Mouse (Mus musculus) limb, embryonic 13.5 days (tissue): ENCODE measurements around the gene Lig1. TPM values are rescaled to one million over a fixed set of nuclear protein-coding genes. Genes with fewer than 3 reads are reported as not detected.

ENCODE experiments used
- ATAC-seq: fragments of 200-750 bp; cut with Nextera tagmentation; 2 replicates; pipeline ENCODE4 v1.8.0; 2017; ENCODE audit warnings: low read depth, moderate number of reproducible peaks, moderate TSS enrichment; ENCODE audit not compliant: low FRiP score
- H3K27ac ChIP-seq: fragments of 300-500 bp; sonication (generic); 2 replicates; pipeline ENCODE4 v1.5.1; 2015; ENCODE audit warnings: inconsistent platforms, mild to moderate bottlenecking, moderate library complexity
- H3K27me3 ChIP-seq: fragments of 300-500 bp; sonication (generic); 2 replicates; pipeline ENCODE4 v1.6.1; 2015; ENCODE audit warnings: mild to moderate bottlenecking, inconsistent platforms
- H3K36me3 ChIP-seq: fragments of 300-500 bp; sonication (generic); 2 replicates; pipeline ENCODE4 v1.6.1; 2015; ENCODE audit warnings: inconsistent platforms, mild to moderate bottlenecking, moderate library complexity
- H3K4me1 ChIP-seq: fragments of 300-500 bp; sonication (generic); 2 replicates; pipeline ENCODE4 v1.6.1; 2015; ENCODE audit warnings: inconsistent platforms
- H3K4me2 ChIP-seq: fragments of 300-500 bp; sonication (generic); replicated peaks from 2 replicates; pipeline ENCODE4 v1.6.1; 2015; ENCODE audit warnings: inconsistent platforms, mild to moderate bottlenecking, moderate library complexity
- H3K4me3 ChIP-seq: fragments of 300-500 bp; sonication (generic); 2 replicates; pipeline ENCODE4 v1.5.1; 2015; ENCODE audit warnings: moderate library complexity, mild to moderate bottlenecking, inconsistent platforms
- H3K9ac ChIP-seq: fragments of 300-500 bp; sonication (generic); 2 replicates; pipeline ENCODE4 v1.6.1; 2015; ENCODE audit warnings: mild to moderate bottlenecking, inconsistent platforms
- H3K9me3 ChIP-seq: fragments of 300-500 bp; sonication (generic); 2 replicates; pipeline ENCODE4 v1.6.1; 2016; ENCODE audit warnings: inconsistent platforms
- WGBS: fragments of 180-500 bp; shearing (Covaris S2); methylation state at CpG from one replicate; pipeline ENCODE4 v1.1.7; 2015; 5-methylcytosine and 5-hydroxymethylcytosine counted together
- polyA plus RNA-seq: library from polyadenylated mRNA; unstranded; fragments of >200 nt; fragmentation: Nextera tagmentation; extraction: Ambion mirVana; gene quantifications from 2 replicates; pipeline ENCODE4 v1.2.1, GENCODE M21; 2015

The Lig1 gene
- polyA plus RNA-seq, 1 experiment from 2014 or later: 116 TPM

GRCm38 (mm10) chr7:13314095-13314597 is 37.1 kb downstream of the Lig1 start:
- 82% methylated on average over 5 of the region's 5 CpGs for WGBS
- H3K9ac ChIP-seq: no peak overlapping the region
- H3K4me1 ChIP-seq: no peaks in the 10 kb centered on the region
- no peak overlapping the region for H3K27ac ChIP-seq
- no peak overlapping the region for H3K4me2 ChIP-seq
- no peak for ATAC-seq
- H3K27me3 ChIP-seq: no peaks in the 10 kb centered on the region
- no peaks in the 10 kb centered on the region for H3K9me3 ChIP-seq
- H3K36me3 ChIP-seq: peaks cover 50% of the 10 kb centered on the region
- H3K4me3 ChIP-seq: no peak overlapping the region

DNA sequence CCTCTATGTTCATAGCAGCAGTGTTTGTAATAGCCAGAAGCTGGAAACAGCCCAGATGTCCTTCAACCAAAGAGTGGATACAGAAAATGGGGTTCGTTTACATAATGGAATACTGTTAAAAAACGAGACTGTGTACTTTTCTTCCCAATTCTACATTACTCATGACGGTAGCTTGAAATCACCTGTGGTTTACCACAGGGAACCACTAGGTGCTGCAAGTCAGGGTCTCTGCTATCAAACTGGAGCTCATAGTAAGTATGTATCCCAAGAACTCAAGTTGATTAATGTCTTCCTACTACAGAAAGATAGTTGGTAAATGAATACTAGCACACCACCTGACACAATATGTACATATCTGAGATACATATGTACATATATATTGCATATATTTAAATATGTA is 44.3 kb downstream of the Lig1 start:
- Histone ChIP-seq H3K4me1 (no peaks in the 10 kb centered on the region), H3K4me3 (no peak overlapping the region), H3K27ac (no peak overlapping the region), H3K36me3 (no peaks in the 10 kb centered on the region), H3K27me3 (no peaks in the 10 kb centered on the region), H3K4me2 (no peak overlapping the region), H3K9me3 (no peaks in the 10 kb centered on the region), H3K9ac (no peak overlapping the region)
- ATAC-seq: no peak
- WGBS: 90% methylated on average over 3 of the region's 3 CpGs

DNA sequence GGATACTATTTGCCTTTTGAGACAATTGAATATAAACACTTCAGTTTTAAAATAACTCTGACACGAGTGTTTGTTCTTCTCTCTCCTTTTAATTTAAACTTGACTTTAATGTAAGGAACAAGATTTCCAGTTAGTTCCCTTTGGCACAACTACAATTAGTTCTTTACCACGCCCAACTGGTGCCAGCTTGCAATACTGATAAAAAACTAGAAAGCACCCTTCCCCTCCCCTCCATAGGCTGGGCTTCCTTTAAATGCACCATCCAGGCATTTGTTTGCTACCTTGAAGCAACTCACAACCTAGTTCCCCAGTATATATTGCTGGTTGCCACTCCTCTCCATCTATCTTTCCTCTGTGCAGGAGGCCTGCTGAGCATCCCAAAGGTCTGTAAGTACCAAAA is 47.2 kb downstream of the Lig1 start, which contains the start of gene Pla2g4c:
Gene Pla2g4c, plus strand, starts transcription at position 340 of the 400 bp plus-strand sequence.
- Histone ChIP-seq H3K4me2 (no peak within 1 kb of the TSS), H3K4me3 (no peak within 1 kb of the TSS), H3K27ac (no peak within 1 kb of the TSS), H3K4me1 (no peaks in the 10 kb centered on the region), H3K9ac (no peak within 1 kb of the TSS), H3K9me3 (no peaks in the 10 kb centered on the region), H3K27me3 (no peaks in the 10 kb centered on the region), H3K36me3 (no peaks in the 10 kb centered on the region)
- 85% methylated on average over 2 of the region's 2 CpGs for WGBS
- no peak for ATAC-seq

- Histone ChIP-seq H3K4me2 (no peak overlapping the region), H3K4me3 (no peak overlapping the region), H3K9me3 (no peaks in the 10 kb centered on the region), H3K27me3 (no peaks in the 10 kb centered on the region), H3K9ac (no peak overlapping the region), H3K27ac (no peak overlapping the region), H3K4me1 (no peaks in the 10 kb centered on the region), H3K36me3 (peaks cover 12% of the 10 kb centered on the region)
- ATAC-seq: no peak
- WGBS: 92% methylated on average over 2 of the region's 2 CpGs
Observed at GRCm38 (mm10) chr7:13330575-13330974, 53.5 kb downstream of the Lig1 start.

DNA sequence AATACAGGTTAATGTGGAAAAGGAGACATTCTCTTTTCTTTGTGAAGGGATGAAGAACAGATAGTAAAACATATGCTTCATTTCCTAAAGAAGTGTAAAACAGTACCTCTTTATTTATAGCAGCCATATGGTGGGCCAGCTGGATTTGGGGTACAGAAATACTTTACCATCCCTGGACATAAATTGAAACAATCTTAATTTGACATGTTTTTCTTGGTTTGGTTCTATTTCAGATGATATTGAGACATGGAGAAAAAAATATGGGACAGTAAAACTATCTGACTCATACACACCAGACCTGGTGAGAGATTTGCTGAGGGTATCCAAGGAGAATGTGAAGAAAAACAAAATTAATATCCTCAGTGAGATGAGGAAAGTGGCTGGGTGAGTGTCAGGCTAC is 78.9 kb downstream of the Lig1 start:
- no peaks in the 10 kb centered on the region for H3K4me1 ChIP-seq
- no peaks in the 10 kb centered on the region for H3K27me3 ChIP-seq
- ATAC-seq: no peak

More for the DNA sequence above, 78.9 kb downstream of the Lig1 start:
- no peak overlapping the region for H3K9ac ChIP-seq
- H3K27ac ChIP-seq: no peak overlapping the region
- H3K9me3 ChIP-seq: peaks cover 4% of the 10 kb centered on the region; the same call in 1 of the 2 replicates
- H3K36me3 ChIP-seq: peaks cover 47% of the 10 kb centered on the region
- no peak overlapping the region for H3K4me2 ChIP-seq
- no peak overlapping the region for H3K4me3 ChIP-seq

Other genes starting within 250 kb of the Lig1 start
- 127 and 133 TPM in 2 replicates for gene Chmp2a, start 242.5 kb upstream of the Lig1 start, polyA plus RNA-seq
- gene Ube2m, start 239.0 kb upstream of the Lig1 start, polyA plus RNA-seq: 100 and 114 TPM in 2 replicates
- 3.2 and 3.8 TPM in 2 replicates for gene Mzf1, start 222.5 kb upstream of the Lig1 start, polyA plus RNA-seq
- not detected in 2 replicates for gene Vmn1r85, start 182.1 kb upstream of the Lig1 start, polyA plus RNA-seq
- gene Vmn1r86, start 157.4 kb upstream of the Lig1 start, polyA plus RNA-seq: not detected in 2 replicates
- not detected in 2 replicates for gene Vmn1r87, start 137.1 kb upstream of the Lig1 start, polyA plus RNA-seq
- not detected in 2 replicates for gene Vmn1r88, start 117.7 kb upstream of the Lig1 start, polyA plus RNA-seq
- not detected in 2 replicates for gene Vmn1r89, start 64.3 kb upstream of the Lig1 start, polyA plus RNA-seq
- gene Zswim9, start 1.4 kb downstream of the Lig1 start, polyA plus RNA-seq: 11.8 and 16.0 TPM in 2 replicates
- 1.1 TPM in 2 replicates for gene Pla2g4c, start 47.4 kb downstream of the Lig1 start, polyA plus RNA-seq
- not detected in 2 replicates for gene Cabp5, start 120.8 kb downstream of the Lig1 start, polyA plus RNA-seq
- gene Bsph1, start 173.6 kb downstream of the Lig1 start, polyA plus RNA-seq: not detected in 2 replicates